Mouse (Mus musculus): Measurements from ENCODE around the gene Pik3r3. TPM values are rescaled to one million over a fixed set of nuclear protein-coding genes. Genes with fewer than 3 reads are reported as not detected.
A peak's percentile ranks its signal among the peaks of the same experiment; 100 is the strongest.

Gene Pik3r3
- total and polyA plus RNA-seq, 3 experiments = 0.42 to 2.2 (median 1.9) TPM

DNA sequence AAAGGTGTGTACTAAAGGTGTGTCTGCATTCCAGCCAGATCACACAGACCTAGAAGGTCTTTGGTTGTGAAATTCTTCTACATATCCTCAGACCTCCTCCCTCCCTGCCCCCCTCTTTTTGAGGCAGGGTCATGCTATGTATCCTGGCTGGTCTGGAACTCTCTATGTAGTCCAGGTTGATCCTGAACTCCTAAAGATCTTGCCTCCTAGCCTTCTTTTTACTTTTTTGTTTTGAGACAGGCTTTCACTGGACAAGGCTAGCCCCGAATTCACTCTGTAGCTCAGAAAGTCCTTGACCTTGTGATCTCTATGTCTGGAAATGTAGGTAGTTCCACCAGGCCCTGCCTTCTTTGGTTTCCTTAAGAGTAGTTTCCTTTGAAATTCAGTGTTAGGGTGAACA is 12.5 kb upstream of the Pik3r3 start:
- H3K27ac ChIP-seq (ENCODE audit: insufficient read depth, low read depth) = no peak overlapping the region
- no peaks in the 10 kb centered on the region for H3K9me3 ChIP-seq (replicated peaks; ENCODE audit: low read length)
- TF ChIP-seq HCFC1 (IDR thresholded peaks at IDR 0.05; ENCODE audit: low read depth, low read length) (no peak), SMC3 (IDR thresholded peaks at IDR 0.05; ENCODE audit: low read depth, low read length) (no peak), BHLHE40 (IDR thresholded peaks at IDR 0.05; ENCODE audit: low read depth, low read length) (no peak), PAX5 (IDR thresholded peaks at IDR 0.05; ENCODE audit: low read length) (no peak), TBP (conservative IDR thresholded peaks at IDR 0.05; ENCODE audit: low read depth, low read length) (no peak), RAD21 (IDR thresholded peaks at IDR 0.05; ENCODE audit: low read depth, low read length) (no peak), JUN (IDR thresholded peaks at IDR 0.05; ENCODE audit: insufficient read depth, low read depth, low read length) (no peak), KAT2A (IDR thresholded peaks at IDR 0.05; ENCODE audit: insufficient replicate concordance, low read length) (no peak), ZC3H11A (IDR thresholded peaks at IDR 0.05; ENCODE audit: low read depth, low read length) (no peak), EP300 (IDR thresholded peaks at IDR 0.05; ENCODE audit: low read length) (no peak), MAZ (IDR thresholded peaks at IDR 0.05; ENCODE audit: low read depth, low read length) (no peak), USF1 (IDR thresholded peaks at IDR 0.05; ENCODE audit: low read depth, low read length) (no peak), MAFK (IDR thresholded peaks at IDR 0.05; ENCODE audit: insufficient replicate concordance, low read length) (no peak), E2F4 (IDR thresholded peaks at IDR 0.05; ENCODE audit: insufficient replicate concordance, low read depth, low read length) (no peak), NRF1 (IDR thresholded peaks at IDR 0.05; ENCODE audit: low read depth, low read length) (no peak)
- no peaks in the 10 kb centered on the region for H3K36me3 ChIP-seq (replicated peaks in 1 of 2; ENCODE audit: control insufficient read depth in 1 of 2, insufficient read depth in 1 of 2, low read length in 1 of 2)
- DNase-seq (ENCODE audit: extremely low read depth) = no peak
- in situ Hi-C loops (cut with MboI; ENCODE audit: low pct_ligation_motif_present, low pct_unique_long_range_greater_than_20kb, low sequenced_read_pairs) (no loop called here), dilution Hi-C loops (cut with MboI; ENCODE audit: extremely low pct_ligation_motif_present, extremely low pct_unique_long_range_greater_than_20kb, low sequenced_read_pairs) (no loop called here)
- H3K4me2 ChIP-seq (ENCODE audit: insufficient read depth, low read depth, poor library complexity, severe bottlenecking) = no peak overlapping the region
- no peak overlapping the region for H3K4me3 ChIP-seq (replicated peaks in 1 of 3; ENCODE audit: low read depth in 2 of 3, low read length in 2 of 3, poor library complexity in 1 of 3)
- no peaks in the 10 kb centered on the region for H3K79me2 ChIP-seq (replicated peaks; ENCODE audit: control insufficient read depth, extremely low read depth, insufficient read depth, poor library complexity, severe bottlenecking)
- no peaks in the 10 kb centered on the region for H3K27me3 ChIP-seq (replicated peaks)
- H3K4me1 ChIP-seq (ENCODE audit: control insufficient read depth in 1 of 2, insufficient read depth in 2 of 2) = no peaks in the 10 kb centered on the region
- no peak overlapping the region for H3K9ac ChIP-seq (ENCODE audit: insufficient read depth, low read depth)

DNA sequence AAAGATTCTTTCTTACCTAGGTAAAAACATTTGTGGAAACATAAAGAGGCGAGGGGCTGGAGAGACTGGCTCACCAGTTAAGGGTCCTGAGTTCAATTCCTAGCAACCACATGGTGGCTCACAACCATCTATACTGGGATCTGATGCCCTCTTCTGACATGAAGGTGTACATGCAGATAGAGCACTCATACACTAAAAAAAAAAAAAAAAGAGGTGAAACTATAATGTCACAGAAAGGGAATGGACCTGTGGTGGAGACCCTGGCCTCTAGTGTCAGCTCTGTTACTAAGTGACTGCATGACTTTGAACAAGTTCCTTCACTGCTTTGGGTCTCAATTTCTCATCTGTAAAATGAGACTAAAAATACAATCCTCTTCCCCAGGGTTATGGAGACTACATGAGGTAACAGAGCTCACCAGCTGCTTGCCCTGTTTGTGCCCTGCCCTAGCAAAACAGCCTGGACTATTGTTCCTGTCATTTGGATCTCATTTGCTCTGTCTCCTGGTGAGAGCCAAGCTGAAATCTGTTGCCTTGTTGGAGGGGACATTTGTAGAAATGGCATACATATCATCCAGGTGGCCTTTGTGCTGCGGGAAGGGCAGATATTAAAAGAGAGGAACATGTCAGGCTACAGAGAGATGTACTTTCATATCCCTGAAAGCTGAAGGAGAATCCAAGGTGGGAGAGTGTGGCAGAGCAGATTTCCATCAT is 5.4 kb upstream of the Pik3r3 start:
- Histone ChIP-seq H3K4me1 (ENCODE audit: control insufficient read depth in 1 of 2, insufficient read depth in 2 of 2) (peaks cover 0 to 4% of the 10 kb centered on the region in 2 experiments; a peak in 2 of 4 replicates), H3K9ac (ENCODE audit: insufficient read depth, low read depth) (no peak overlapping the region), H3K27ac (ENCODE audit: insufficient read depth, low read depth) (no peak overlapping the region), H3K4me2 (ENCODE audit: insufficient read depth, low read depth, poor library complexity, severe bottlenecking) (no peak overlapping the region), H3K27me3 (replicated peaks) (peaks cover 12% of the 10 kb centered on the region), H3K36me3 (replicated peaks in 1 of 2; ENCODE audit: control insufficient read depth in 1 of 2, insufficient read depth in 1 of 2, low read length in 1 of 2) (no peaks in the 10 kb centered on the region), H3K4me3 (replicated peaks in 1 of 3; ENCODE audit: low read depth in 2 of 3, low read length in 2 of 3, poor library complexity in 1 of 3) (no peak overlapping the region), H3K79me2 (replicated peaks; ENCODE audit: control insufficient read depth, extremely low read depth, insufficient read depth, poor library complexity, severe bottlenecking) (no peaks in the 10 kb centered on the region), H3K9me3 (replicated peaks; ENCODE audit: low read length) (peaks cover 4% of the 10 kb centered on the region)
- dilution Hi-C loops (cut with MboI; ENCODE audit: extremely low pct_ligation_motif_present, extremely low pct_unique_long_range_greater_than_20kb, low sequenced_read_pairs) (no loop called here), in situ Hi-C loops (cut with MboI; ENCODE audit: low pct_ligation_motif_present, low pct_unique_long_range_greater_than_20kb, low sequenced_read_pairs) (no loop called here)
- no peak for DNase-seq (ENCODE audit: extremely low read depth)
- TF ChIP-seq USF1 (IDR thresholded peaks at IDR 0.05; ENCODE audit: low read depth, low read length) (no peak), ELF1 (IDR thresholded peaks at IDR 0.05; ENCODE audit: low read depth, low read length) (no peak), CTCF (conservative IDR thresholded peaks at IDR 0.05 in 1 of 2, IDR thresholded peaks at IDR 0.05 in 1 of 2; ENCODE audit: low read depth in 2 of 2, low read length in 2 of 2) (peak in 1 of 2 experiments; percentile 23; a peak in 1 of 4 replicates), RAD21 (IDR thresholded peaks at IDR 0.05; ENCODE audit: low read depth, low read length) (no peak), ZNF384 (IDR thresholded peaks at IDR 0.05; ENCODE audit: low read depth, low read length) (peak; percentile 72), E2F4 (IDR thresholded peaks at IDR 0.05; ENCODE audit: insufficient replicate concordance, low read depth, low read length) (no peak), HCFC1 (IDR thresholded peaks at IDR 0.05; ENCODE audit: low read depth, low read length) (no peak), TCF12 (IDR thresholded peaks at IDR 0.05; ENCODE audit: low read depth, low read length) (no peak), POLR2AphosphoS2 (IDR thresholded peaks at IDR 0.05; ENCODE audit: low read depth, low read length) (no peak), JUND (conservative IDR thresholded peaks at IDR 0.05; ENCODE audit: low read depth, low read length) (no peak)
